Mouse (Mus musculus) mouse trophoblast stem cell (cell line): ENCODE measurements at regions not wholly inside any gene's neighbourhood (a gene's known extent, or its start where the extent isn't known, plus 50 kb on each side); places are given as distances from the start of the nearest gene placed in this dataset.

Experiments used
- in situ Hi-C, 2 experiments: fragments of 300-500 bp; cut with MseI, MboI; formaldehyde crosslinking; loops; 2 replicates in 1 of 2; 3 replicates in 1 of 2; pipeline ENCODE4 v1.15.1; 2025

- in situ Hi-C loops = no loop called here
Observed at GRCm38 (mm10) chr1:80131354-80131753, 86.9 kb downstream of the Fam124b start.

GRCm38 (mm10) chr1:80123966-80124365 lies 94.3 kb downstream of the Fam124b start:
- in situ Hi-C loops = no loop called here

- in situ Hi-C loops = no loop called here
Observed at GRCm38 (mm10) chr1:80115913-80116312, 102.4 kb downstream of the Fam124b start.

- in situ Hi-C loops = loop anchor here (10.0 kb wide), 1 partner anchor 323 kb away; no protein-coding TSS in a partner anchor
Observed at GRCm38 (mm10) chr1:80107747-80108476, 110.4 kb downstream of the Fam124b start.

- in situ Hi-C loops = loop anchor here (10.0 kb wide), 1 partner anchor 321 kb away; no protein-coding TSS in a partner anchor
Observed at GRCm38 (mm10) chr1:80106269-80106668, 112.0 kb downstream of the Fam124b start.

GRCm38 (mm10) chr1:80098266-80098665 lies 120.0 kb downstream of the Fam124b start:
- in situ Hi-C loops = no loop called here

GRCm38 (mm10) chr1:80091800-80092199 lies 126.5 kb downstream of the Fam124b start:
- in situ Hi-C loops = no loop called here

GRCm38 (mm10) chr1:80091350-80091749 lies 126.9 kb downstream of the Fam124b start:
- in situ Hi-C loops = no loop called here

GRCm38 (mm10) chr1:80088651-80089050 lies 129.6 kb downstream of the Fam124b start:
- in situ Hi-C loops = no loop called here

- in situ Hi-C loops = no loop called here
Observed at GRCm38 (mm10) chr1:80076357-80076756, 141.9 kb downstream of the Fam124b start.

GRCm38 (mm10) chr1:80074376-80074775 lies 143.9 kb downstream of the Fam124b start:
- in situ Hi-C loops = no loop called here

- in situ Hi-C loops = no loop called here
Observed at GRCm38 (mm10) chr1:80073950-80074349, 144.3 kb downstream of the Fam124b start.

- in situ Hi-C loops = no loop called here
Observed at GRCm38 (mm10) chr1:80069141-80069540, 149.1 kb downstream of the Fam124b start.

GRCm38 (mm10) chr1:80062121-80062520 lies 156.2 kb downstream of the Fam124b start:
- in situ Hi-C loops = no loop called here

GRCm38 (mm10) chr1:80061632-80062031 lies 156.6 kb downstream of the Fam124b start:
- in situ Hi-C loops = no loop called here

- in situ Hi-C loops = no loop called here
Observed at GRCm38 (mm10) chr1:80045141-80045540, 173.1 kb downstream of the Fam124b start.

GRCm38 (mm10) chr1:80040409-80040808 lies 177.9 kb downstream of the Fam124b start:
- in situ Hi-C loops = no loop called here

GRCm38 (mm10) chr1:80039891-80040290 lies 178.4 kb downstream of the Fam124b start:
- in situ Hi-C loops = no loop called here

- in situ Hi-C loops = no loop called here
Observed at GRCm38 (mm10) chr1:80039161-80039560, 178.2 kb upstream of the Serpine2 start.

- in situ Hi-C loops = no loop called here
Observed at GRCm38 (mm10) chr1:80038059-80038458, 177.1 kb upstream of the Serpine2 start.

GRCm38 (mm10) chr1:80036436-80036835 lies 175.5 kb upstream of the Serpine2 start:
- in situ Hi-C loops = no loop called here

- in situ Hi-C loops = no loop called here
Observed at GRCm38 (mm10) chr1:80033522-80033921, 172.5 kb upstream of the Serpine2 start.

GRCm38 (mm10) chr1:80033121-80033520 lies 172.1 kb upstream of the Serpine2 start:
- in situ Hi-C loops = no loop called here

GRCm38 (mm10) chr1:80032464-80032863 lies 171.5 kb upstream of the Serpine2 start:
- in situ Hi-C loops = no loop called here
